Mouse (Mus musculus): Measurements from ENCODE around the gene Mybphl. TPM values are rescaled to one million over a fixed set of nuclear protein-coding genes. Genes with fewer than 3 reads are reported as not detected.

Gene Mybphl
- total RNA-seq, 1 experiment from 2014 or later: not detected

DNA sequence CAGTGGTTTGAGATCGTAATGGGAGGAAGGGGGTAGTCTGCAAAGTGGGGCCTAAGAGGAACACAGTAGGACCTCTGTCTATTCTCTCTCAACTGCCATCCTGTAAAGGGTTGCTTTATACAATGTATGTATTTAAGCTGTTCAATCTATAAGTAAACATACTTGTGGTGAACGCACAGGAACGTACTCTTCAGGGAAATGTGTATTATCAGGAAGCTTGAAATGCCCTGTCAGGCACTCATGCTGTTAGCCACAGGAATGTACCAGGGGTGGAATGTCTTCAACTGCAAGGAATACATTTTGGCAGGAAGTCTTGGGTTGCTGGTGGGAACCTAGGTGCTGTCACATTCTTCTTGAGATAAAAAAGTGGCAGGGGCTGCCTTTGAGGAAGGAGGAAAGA lies 8.0 kb downstream of the Mybphl start:
- no peak for DNase-seq

DNA sequence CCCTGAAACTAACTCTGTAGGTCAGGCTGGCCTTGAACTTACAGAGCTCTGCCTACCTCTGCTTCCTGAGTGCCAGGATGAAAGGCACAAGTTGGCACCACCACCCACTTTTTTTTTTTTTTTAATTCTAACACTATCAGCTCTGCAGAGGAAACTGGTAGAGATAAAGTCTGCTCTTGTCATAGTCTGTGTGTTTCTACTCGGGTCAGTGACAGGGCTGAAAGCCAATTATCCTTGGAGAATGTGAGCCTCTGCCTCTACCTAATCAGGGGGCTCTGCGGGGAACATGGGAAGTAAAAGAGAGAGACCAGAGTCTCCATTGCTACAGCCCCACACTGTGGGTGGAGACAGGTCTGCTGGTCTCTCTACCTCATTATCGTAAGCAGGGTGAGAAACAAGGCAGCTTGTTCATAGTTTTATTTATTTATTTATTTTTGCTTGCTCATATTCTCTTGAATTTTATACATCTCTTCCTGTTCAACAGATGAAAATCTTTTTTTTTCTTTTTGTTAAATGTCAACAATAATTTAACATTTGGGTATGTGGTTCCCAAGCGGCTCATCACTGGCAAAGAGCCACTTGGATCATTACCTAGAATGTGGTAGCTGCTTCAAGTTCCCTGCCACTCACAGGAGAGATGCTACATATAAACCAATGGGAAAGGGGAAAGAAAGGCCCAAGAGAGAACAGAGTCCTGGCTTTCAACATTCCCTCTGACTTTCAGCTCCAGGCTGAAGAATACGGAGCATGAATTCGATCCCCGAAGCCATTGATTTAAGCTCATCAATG lies 14.4 kb downstream of the Mybphl start:
- no peak for DNase-seq

DNA sequence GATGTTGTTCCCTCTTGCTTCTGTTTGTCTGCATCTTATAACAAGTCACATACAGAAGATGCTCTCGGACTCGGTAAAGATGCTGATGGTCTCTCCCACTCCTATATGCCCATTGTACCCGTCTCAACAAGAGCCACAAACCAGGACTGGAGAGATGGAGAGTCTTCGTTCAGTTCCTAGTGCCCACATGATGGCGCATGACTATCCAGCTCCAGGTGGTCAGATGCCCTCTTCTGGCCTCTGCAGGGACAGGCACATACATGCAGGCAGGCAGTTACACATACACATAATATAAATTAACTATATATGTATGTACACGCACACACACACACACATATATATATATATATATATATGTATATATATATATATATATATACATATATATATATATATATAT lies 16.0 kb downstream of the Mybphl start:
- DNase-seq: peak; percentile 35

DNA sequence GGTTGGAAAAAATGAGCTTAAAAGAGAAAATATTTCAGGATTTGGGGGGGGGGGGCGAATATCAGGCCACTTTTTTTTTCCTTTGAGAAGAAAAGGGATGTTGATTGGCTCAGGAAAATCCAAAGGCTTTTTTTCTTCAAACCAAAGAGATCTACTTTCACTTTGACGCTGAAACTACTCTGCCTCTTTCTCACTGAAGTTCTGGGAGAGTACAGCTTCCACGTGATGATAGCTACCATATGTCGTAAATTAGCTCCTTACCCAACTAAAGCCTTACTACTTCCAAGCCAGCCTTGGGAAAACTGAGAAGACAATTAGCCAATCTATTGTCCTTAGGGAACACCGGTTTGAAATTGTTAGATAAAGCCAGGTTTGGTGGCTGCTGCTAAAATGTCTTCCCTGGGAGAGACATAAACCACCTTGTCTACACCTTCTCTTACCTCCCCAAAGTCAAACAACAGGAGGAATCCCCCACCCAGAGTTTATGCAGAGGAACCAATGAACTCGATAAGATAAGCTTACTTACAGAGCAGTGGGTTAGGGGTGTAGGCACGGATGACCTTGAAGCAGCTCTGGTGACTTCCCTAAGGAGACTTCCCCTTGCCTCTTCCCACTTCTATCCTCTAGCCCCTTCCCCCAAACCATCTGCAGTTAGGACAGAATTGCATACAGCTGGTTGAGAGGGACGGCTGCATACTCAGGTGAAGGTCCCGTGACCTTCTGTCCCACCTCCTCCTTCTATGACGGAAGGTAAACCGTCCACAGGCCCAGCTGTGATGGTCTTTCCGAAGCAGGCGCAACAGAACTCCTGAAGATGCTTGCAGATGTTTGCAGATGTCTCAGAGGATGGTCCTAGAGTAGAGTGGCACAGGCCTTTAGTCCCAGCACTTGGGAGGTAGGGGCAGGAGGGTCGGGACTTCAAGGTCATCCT lies 17.5 kb downstream of the Mybphl start:
- DNase-seq: no peak

- peak; percentile 94 for DNase-seq
Measured at GRCm38 (mm10) chr3:108383485-108384354, 19.0 kb downstream of the Mybphl start, which contains the start of gene Psrc1. Gene Psrc1, plus strand, starts transcription at chr3:108383839.

DNA sequence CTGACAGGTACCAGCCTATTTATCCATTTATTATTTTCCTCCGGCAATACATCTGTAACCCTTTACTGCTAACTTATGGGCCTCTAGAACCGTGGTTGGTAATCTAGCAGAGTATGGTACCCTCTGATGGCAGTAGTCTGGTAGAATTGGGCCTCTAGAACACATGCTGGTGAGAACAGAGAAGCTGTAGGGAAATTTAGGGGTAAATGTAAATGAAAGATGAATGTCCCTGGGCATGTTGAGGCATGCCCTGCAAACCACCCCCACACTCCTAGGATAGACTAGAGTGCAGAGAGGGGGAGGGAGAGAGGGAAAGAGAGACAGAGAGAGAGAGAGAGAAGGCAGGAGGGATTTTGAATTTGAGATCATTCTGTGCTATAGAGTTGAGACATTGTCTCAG lies 19.7 kb downstream of the Mybphl start:
- DNase-seq: no peak

DNA sequence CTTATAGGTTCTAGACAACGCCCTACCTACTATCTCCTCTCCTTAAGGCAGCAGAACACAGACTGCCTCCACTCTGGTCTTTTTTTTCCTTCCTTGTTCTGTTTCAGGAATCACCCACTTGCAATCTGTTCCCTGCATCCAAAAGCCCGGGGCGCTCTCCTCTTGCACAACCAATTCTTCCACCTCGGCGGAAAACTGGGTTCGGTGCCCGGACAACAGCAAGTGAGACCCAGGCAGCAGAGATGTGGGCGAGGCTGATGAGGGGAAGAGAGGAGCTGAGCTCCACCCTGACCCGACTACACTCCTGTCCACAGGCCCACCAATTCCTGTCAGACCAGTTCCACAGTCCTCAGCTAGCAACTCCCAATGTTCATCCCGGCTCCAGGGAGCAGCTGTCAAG lies 21.5 kb downstream of the Mybphl start:
- no peak for DNase-seq

GRCm38 (mm10) chr3:108389111-108389545 lies 24.4 kb downstream of the Mybphl start:
- peak; percentile 96 for DNase-seq

GRCm38 (mm10) chr3:108392299-108392698 lies 27.6 kb downstream of the Mybphl start:
- DNase-seq: no peak

DNA sequence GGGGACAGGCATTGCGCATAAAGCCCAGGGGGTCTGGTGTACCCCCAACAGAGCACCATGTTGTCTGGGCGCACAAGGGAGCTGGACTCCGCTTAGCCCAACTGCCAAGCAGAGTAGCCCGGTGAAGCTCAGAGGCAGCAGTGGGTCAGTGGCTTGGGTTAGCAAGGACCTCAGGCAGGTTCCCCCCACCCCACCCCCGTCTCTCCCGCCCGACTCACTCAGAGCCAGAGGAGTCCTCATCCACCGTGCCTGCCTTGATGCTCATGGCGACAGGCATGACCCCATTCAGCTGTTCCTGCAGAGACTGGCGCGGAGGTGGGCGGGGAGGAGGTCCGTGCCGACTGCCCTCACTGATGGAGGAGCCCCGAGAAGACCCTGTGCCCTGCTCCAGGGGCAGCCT lies 28.1 kb downstream of the Mybphl start:
- no peak for DNase-seq

GRCm38 (mm10) chr3:108398281-108398680 lies 33.6 kb downstream of the Mybphl start:
- DNase-seq: no peak

GRCm38 (mm10) chr3:108400442-108400841 lies 35.7 kb downstream of the Mybphl start:
- no peak for DNase-seq

DNA sequence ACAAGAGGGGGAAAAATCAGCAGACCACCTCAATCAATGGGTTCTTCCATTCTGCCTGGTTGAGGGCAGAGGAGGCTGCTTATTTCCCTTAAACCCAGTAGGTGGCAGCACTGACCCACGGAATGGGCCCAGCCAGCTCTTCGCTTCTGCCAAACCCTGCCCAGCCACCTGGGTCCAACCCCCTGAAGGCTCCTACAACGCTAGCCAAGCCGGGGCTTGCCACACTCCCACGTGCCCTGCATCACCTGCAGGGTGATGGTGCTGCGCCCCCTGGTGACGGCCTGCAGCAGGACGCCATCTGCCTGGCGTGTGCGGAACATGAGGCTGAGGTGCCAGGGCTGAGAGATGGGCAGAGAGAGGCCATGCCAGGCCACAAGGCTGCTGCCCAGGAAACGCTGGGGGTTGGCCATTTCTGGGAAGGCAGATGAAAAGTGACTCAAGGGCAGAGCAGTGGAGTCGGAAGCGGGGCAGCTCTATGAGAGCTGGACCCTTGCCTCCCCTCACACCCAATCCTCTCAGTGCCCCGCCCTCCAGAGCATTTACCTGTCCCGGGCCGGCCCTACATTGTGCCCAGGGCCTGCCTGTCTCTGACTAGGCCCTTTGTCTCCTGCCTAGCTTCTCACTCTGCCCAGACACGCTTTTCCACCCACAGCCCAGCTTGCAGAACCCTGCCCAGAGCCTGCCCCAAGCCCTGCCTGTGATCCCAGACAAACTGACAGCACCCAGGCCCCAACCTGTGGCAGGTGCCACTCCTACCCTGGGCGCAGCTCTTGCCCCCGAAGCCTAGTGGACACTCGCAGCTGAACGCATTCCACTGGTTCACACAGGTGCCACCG lies 37.2 kb downstream of the Mybphl start:
- DNase-seq: peak; percentile 96

DNA sequence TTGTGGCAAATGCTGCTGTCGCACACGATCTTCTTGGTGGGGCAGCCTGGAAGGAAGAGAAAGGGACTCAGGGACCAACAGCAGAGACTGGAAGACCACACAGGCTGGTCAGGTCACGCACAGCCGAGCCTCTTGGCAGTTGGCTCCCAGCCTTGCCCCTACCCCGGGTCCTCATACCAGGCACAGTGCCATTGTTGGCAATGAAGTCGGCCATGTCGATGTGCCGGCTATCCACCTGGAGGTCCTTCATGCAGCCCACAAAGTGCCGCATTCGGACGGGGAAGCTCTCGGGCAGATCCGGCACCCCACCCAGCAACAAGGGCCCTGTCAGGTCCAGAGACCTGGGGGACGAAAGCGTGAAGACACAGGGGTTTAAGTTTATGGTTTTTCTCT lies 37.8 kb downstream of the Mybphl start:
- DNase-seq: no peak

DNA sequence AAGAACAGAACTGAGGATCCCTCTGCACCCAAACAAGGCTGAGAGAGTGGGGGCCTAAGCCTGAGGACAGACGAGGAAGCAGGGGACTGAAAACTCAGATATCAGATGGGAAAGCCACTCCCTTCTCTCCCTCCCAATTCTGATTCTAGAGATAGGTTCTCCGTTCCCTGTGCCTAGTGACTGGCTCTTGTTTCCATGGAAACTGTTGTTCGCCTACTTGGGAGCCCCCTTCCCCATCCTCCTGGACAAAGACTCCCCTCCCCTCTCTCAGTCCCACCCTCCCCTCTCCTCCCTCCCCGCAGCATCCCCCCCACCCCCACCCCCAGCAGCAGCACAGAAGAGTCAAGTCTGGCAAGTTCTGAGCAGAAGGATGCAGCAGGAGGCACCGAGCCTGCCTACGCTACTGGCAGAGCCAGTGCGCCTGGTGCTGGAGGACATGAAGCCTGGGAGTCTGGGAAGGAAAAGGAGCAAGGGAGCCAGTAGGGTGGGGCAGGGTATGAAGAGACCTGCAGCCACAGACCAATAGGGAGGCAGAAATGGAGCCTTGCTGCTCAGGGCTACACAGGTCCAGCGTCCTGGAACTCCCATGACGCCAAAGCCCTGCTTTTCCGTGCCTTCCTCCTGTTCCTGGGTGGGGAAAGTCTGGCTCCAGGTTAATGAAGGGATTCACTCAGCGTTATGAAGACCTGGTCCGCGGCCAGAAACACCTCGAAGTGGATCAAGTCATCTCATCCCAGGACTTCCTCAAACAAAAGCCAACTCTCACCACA lies 41.0 kb downstream of the Mybphl start:
- DNase-seq: no peak

- no peak for DNase-seq
Measured at GRCm38 (mm10) chr3:108406306-108406885, 41.7 kb downstream of the Mybphl start.

DNA sequence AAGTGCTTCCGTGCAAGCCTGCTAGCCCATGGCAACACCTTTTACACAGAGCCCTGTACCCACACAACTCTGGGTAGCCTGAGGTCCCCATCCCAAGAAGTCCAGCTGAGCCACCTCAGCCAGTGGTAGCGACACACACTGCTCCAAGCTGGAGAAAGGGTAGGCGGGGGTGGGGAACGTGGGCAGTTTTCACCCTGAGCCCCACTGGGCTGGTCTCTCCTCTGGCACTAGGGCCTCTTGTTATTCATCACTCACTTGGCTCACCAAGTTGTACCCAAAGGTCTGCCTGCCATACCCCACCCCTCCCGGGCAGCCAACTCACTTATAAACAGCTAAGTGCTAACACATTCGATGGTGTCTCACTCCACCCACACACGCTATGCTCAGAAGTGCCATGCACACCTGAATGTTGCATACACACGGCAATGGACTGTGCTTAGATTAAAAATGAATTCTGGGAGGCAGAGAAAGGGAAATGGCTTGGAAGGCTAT lies 43.9 kb downstream of the Mybphl start:
- DNase-seq: no peak

- DNase-seq: no peak
Measured at GRCm38 (mm10) chr3:108409656-108410358, 45.1 kb downstream of the Mybphl start.

GRCm38 (mm10) chr3:108410359-108410714 lies 45.6 kb downstream of the Mybphl start:
- no peak for DNase-seq
